ENCODE assay signal across 14 mouse cellular contexts in genomic region chr5:86419494-86419893, GRCm38 (mm10). TPM values are rescaled to one million over a fixed set of nuclear protein-coding genes. Genes with fewer than 3 reads are reported as not detected.
DNase-seq lines count a peak whose midpoint lies in the region; ATAC-seq and TF ChIP-seq lines count a peak whose summit lies in the region.
"Had no signal": no experiment of that assay in that cellular context is flagged by ENCODE, and none has a peak within 500 bp of the region (broad histone marks: within the 10 kb centered on the region; RNA-seq: fewer than 3 reads in every experiment).

No protein-coding gene starts in this region.

- H3K9me3 ChIP-seq in liver, embryonic 14.5 days (ENCODE audit: control insufficient read depth, low read length): no peaks in the 10 kb centered on the region
- H3K9me3 ChIP-seq in hindbrain, postnatal 0 days (ENCODE audit: low read length): no peaks in the 10 kb centered on the region
- H3K9me3 ChIP-seq: intestine, embryonic 15.5 days; midbrain, embryonic 12.5 days had no signal

- peak; percentile 6; the same call in 1 of the 2 replicates for TF ChIP-seq CTCF in liver, embryonic 14.5 days (IDR thresholded peaks at IDR 0.05; ENCODE audit: low read depth)
- TF ChIP-seq CTCF in hindbrain, postnatal 0 days (IDR thresholded peaks at IDR 0.05; ENCODE audit: low read depth): peak; percentile 55

- no peak for TF ChIP-seq EP300 in liver, embryonic 14.5 days (IDR thresholded peaks at IDR 0.05; ENCODE audit: low read depth)

- H3K9ac ChIP-seq in liver, embryonic 14.5 days (replicated peaks): no peak overlapping the region
- H3K9ac ChIP-seq in hindbrain, postnatal 0 days (replicated peaks; ENCODE audit: low read length): no peak overlapping the region
- H3K9ac ChIP-seq: intestine, embryonic 15.5 days; midbrain, embryonic 12.5 days had no signal

- H3K27me3 ChIP-seq in liver, embryonic 14.5 days (ENCODE audit: control insufficient read depth, insufficient read depth, low read length): no peaks in the 10 kb centered on the region
- no peaks in the 10 kb centered on the region for H3K27me3 ChIP-seq in hindbrain, postnatal 0 days (ENCODE audit: insufficient read depth, low read length)
- H3K27me3 ChIP-seq: intestine, embryonic 15.5 days; midbrain, embryonic 12.5 days had no signal

- 12% methylated on average over 4 of the region's 4 CpGs for WGBS in liver, embryonic 14.5 days (ENCODE audit: insufficient replicate concordance)
- WGBS in hindbrain, postnatal 0 days: 19% methylated on average over 4 of the region's 4 CpGs

- no peak overlapping the region for H3K4me2 ChIP-seq in liver, embryonic 14.5 days (ENCODE audit: low read depth)
- H3K4me2 ChIP-seq in hindbrain, postnatal 0 days (ENCODE audit: low read depth, low read length): no peak overlapping the region
- H3K4me2 ChIP-seq: intestine, embryonic 15.5 days; midbrain, embryonic 12.5 days had no signal

- ATAC-seq in liver, embryonic 14.5 days (ENCODE audit: insufficient read depth): no peak
- no peak for ATAC-seq in hindbrain, postnatal 0 days
- no peak for ATAC-seq in granulocyte monocyte progenitor cell, adult 5-6 weeks (replicated peaks; ENCODE audit: poor library complexity, severe bottlenecking)
- ATAC-seq: intestine, embryonic 15.5 days had no signal

- DNase-seq in cerebellum, postnatal 14 days: peak; percentile 7 to 38
- DNase-seq in cerebellum, adult 9-11 months: no peak
- no peak for DNase-seq in liver, embryonic 14.5 days (ENCODE audit: low read depth in 3 of 3, low spot score in 3 of 3)
- DNase-seq in liver: no peak
- peak; percentile 19 for DNase-seq in Muller cell, postnatal 12 days (ENCODE audit: inconsistent ontology term)
- peak; percentile 28 for DNase-seq in hindbrain, postnatal 0 days (ENCODE audit: low spot score)
- no peak for DNase-seq in frontal cortex, postnatal 10 days (ENCODE audit: low spot score in 2 of 2)
- DNase-seq: cerebellum, adult 8-10 months; thymus, postnatal 4 days had no signal

- no peak overlapping the region for H3K4me3 ChIP-seq in liver, embryonic 14.5 days (ENCODE audit: insufficient read depth in 1 of 2, low read depth in 2 of 2, low read length in 2 of 2)
- no peak overlapping the region for H3K4me3 ChIP-seq in hindbrain, postnatal 0 days (ENCODE audit: low read length)
- H3K4me3 ChIP-seq: intestine, embryonic 15.5 days; midbrain, embryonic 12.5 days had no signal

- H3K36me3 ChIP-seq in liver, embryonic 14.5 days (replicated peaks; ENCODE audit: control insufficient read depth, insufficient read depth, low read depth): no peaks in the 10 kb centered on the region
- no peaks in the 10 kb centered on the region for H3K36me3 ChIP-seq in hindbrain, postnatal 0 days (ENCODE audit: insufficient read depth, low read length)
- H3K36me3 ChIP-seq: intestine, embryonic 15.5 days; midbrain, embryonic 12.5 days had no signal

- H3K27ac ChIP-seq in liver, embryonic 14.5 days: no peak overlapping the region
- H3K27ac ChIP-seq in hindbrain, postnatal 0 days: no peak overlapping the region
- H3K27ac ChIP-seq: intestine, embryonic 15.5 days; midbrain, embryonic 12.5 days had no signal

- no peaks in the 10 kb centered on the region for H3K4me1 ChIP-seq in liver, embryonic 14.5 days (replicated peaks; ENCODE audit: control insufficient read depth in 2 of 2, insufficient read depth in 2 of 2, low read length in 1 of 2)
- no peaks in the 10 kb centered on the region for H3K4me1 ChIP-seq in hindbrain, postnatal 0 days (ENCODE audit: insufficient read depth, low read length)
- H3K4me1 ChIP-seq: intestine, embryonic 15.5 days had no signal

RNA-seq across cellular contexts. Expression of gene Tmprss11d, which starts 46.3 kb away (rescaled TPM):
- not detected in 2 replicates for polyA plus RNA-seq in liver, embryonic 14.5 days (2012; rRNA removed)
- polyA plus RNA-seq in liver, embryonic 14.5 days (2014; fragmentation: Nextera tagmentation; extraction: Ambion mirVana): not detected in 2 replicates
- 0.21 TPM in 1 of 2 replicates, not detected in the other for total RNA-seq in hindbrain, postnatal 0 days (2014; rRNA removed)
- 0.08 TPM in 1 of 2 replicates, not detected in the other for polyA plus RNA-seq in hindbrain, postnatal 0 days (2015; fragmentation: Nextera tagmentation; extraction: Ambion mirVana)
- total RNA-seq in granulocyte monocyte progenitor cell, adult 5-6 weeks (2014; fragmentation: Nextera tagmentation): not detected in 2 replicates
- total RNA-seq in granulocyte monocyte progenitor cell, adult 5-6 weeks (2017): not detected in 2 replicates
- total RNA-seq: heart, adult 8-10 months had no signal
- polyA plus RNA-seq: intestine, embryonic 15.5 days; liver, embryonic 16.5 days; midbrain, embryonic 12.5 days had no signal

RNA-seq across cellular contexts. Expression of gene Tmprss11a, which starts 49.3 kb away (rescaled TPM):
- not detected in 2 replicates for polyA plus RNA-seq in liver, embryonic 14.5 days (2012; rRNA removed)
- not detected in 2 replicates for polyA plus RNA-seq in liver, embryonic 14.5 days (2014; fragmentation: Nextera tagmentation; extraction: Ambion mirVana)
- total RNA-seq in hindbrain, postnatal 0 days (2014; rRNA removed): not detected in 2 replicates
- 0.06 TPM in 1 of 2 replicates, not detected in the other for polyA plus RNA-seq in hindbrain, postnatal 0 days (2015; fragmentation: Nextera tagmentation; extraction: Ambion mirVana)
- total RNA-seq in granulocyte monocyte progenitor cell, adult 5-6 weeks (2014; fragmentation: Nextera tagmentation): not detected in 2 replicates
- not detected in 2 replicates for total RNA-seq in granulocyte monocyte progenitor cell, adult 5-6 weeks (2017)
- total RNA-seq: heart, adult 8-10 months had no signal
- polyA plus RNA-seq: intestine, embryonic 15.5 days; liver, embryonic 16.5 days; midbrain, embryonic 12.5 days had no signal

Comparison
In these comparisons a context has a peak if more than half of its experiments do, and no peak if none do; other contexts are left out.
1. DNase-seq: peak in cerebellum, postnatal 14 days (2 of 2), Muller cell, postnatal 12 days (single experiment) and hindbrain, postnatal 0 days (single experiment); none in cerebellum, adult 9-11 months (single experiment), liver, embryonic 14.5 days (0 of 3), liver (single experiment) and frontal cortex, postnatal 10 days (0 of 2).